Mouse (Mus musculus) hindbrain, embryonic 14.5 days (tissue): ENCODE results near the gene Psmd6. TPM values are rescaled to one million over a fixed set of nuclear protein-coding genes. Genes with fewer than 3 reads are reported as not detected.

ENCODE experiments used
- ATAC-seq: fragments of 200-750 bp; cut with Nextera tagmentation; 2 replicates; pipeline ENCODE4 v1.8.0; 2017; ENCODE audit warnings: moderate number of reproducible peaks, mild to moderate bottlenecking, moderate TSS enrichment, moderate library complexity; ENCODE audit not compliant: low FRiP score
- DNase-seq: peaks from one replicate; pipeline ENCODE4 v3.0.0-alpha.2; 2015; ENCODE audit warnings: low spot score
- H3K27ac ChIP-seq: fragments of 300-500 bp; sonication (generic); 2 replicates; pipeline ENCODE4 v1.5.1; 2014; ENCODE audit warnings: mild to moderate bottlenecking, moderate library complexity
- H3K27me3 ChIP-seq: fragments of 300-500 bp; sonication (generic); 2 replicates; pipeline ENCODE4 v1.6.1; 2014; ENCODE audit warnings: mild to moderate bottlenecking, low read length, mixed read lengths; ENCODE audit not compliant: control insufficient read depth, insufficient read depth
- H3K36me3 ChIP-seq: fragments of 300-500 bp; sonication (generic); replicated peaks from 2 replicates; pipeline ENCODE4 v1.6.1; 2014; ENCODE audit not compliant: control insufficient read depth, insufficient read depth
- H3K4me1 ChIP-seq: fragments of 300-500 bp; sonication (generic); replicated peaks from 2 replicates; pipeline ENCODE4 v1.6.1; 2014; ENCODE audit warnings: antibody characterized with exemption, low read length, mixed read lengths; ENCODE audit not compliant: control insufficient read depth, insufficient read depth
- H3K4me2 ChIP-seq: fragments of 300-500 bp; sonication (generic); replicated peaks from 2 replicates; pipeline ENCODE4 v1.6.1; 2014; ENCODE audit warnings: mild to moderate bottlenecking, moderate library complexity
- H3K4me3 ChIP-seq: fragments of 300-500 bp; sonication (generic); replicated peaks from 2 replicates; pipeline ENCODE4 v1.5.1; 2014; ENCODE audit warnings: mild to moderate bottlenecking, low read length
- H3K9ac ChIP-seq: fragments of 300-500 bp; sonication (generic); 2 replicates; pipeline ENCODE4 v1.6.1; 2014
- H3K9me3 ChIP-seq: fragments of 300-500 bp; sonication (generic); 2 replicates; pipeline ENCODE4 v1.6.1; 2016; ENCODE audit warnings: low read length; ENCODE audit not compliant: control insufficient read depth
- WGBS: fragments of 180-500 bp; shearing (Covaris S2); extraction: QIAGEN DNeasy Blood & Tissue Kit; methylation state at CpG from one replicate; pipeline ENCODE4 v1.1.7; 2014; 5-methylcytosine and 5-hydroxymethylcytosine counted together
- polyA plus RNA-seq: library from polyadenylated mRNA; unstranded; fragments of >200 nt; fragmentation: Nextera tagmentation; extraction: Ambion mirVana; gene quantifications from 2 replicates; pipeline ENCODE4 v1.2.1, GENCODE M21; 2014

Psmd6 gene
- polyA plus RNA-seq, 1 experiment from 2014 or later = 257 TPM

DNA sequence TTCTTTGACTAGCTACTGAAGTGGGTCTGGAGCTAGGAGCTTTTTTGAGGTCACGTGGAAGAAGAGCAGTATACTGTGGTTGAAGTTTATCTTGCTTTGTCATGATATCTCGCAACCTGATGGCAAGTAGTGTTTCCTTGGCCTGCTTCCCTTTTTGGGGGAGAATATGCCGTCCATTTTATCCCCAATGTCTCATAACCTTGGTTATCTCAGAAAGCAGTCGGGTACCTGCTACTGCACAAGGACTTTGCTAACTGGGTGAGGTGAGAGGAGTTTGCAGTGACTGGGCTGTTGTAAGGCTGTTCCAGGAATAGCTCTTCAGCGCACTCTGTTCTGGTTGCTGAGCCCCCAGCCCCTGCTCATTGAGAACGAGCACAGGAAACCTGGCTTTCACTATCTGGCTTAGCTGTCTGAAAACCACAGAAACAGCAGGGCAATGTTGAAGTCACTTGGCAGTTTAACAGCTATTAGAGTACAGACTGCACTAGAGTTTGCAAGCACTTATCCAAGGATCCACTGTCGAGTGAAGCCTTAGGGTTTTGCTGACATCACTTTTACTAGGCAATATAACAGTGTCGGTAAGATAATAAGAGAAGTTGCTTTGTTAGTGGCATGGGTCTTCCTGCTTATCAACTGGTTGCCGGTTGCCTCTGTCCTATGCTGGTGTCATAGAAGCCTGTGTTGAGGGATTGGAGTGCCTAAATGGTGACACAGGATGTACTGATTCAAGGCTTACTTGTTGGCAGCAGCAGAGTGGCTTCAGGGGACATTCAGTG is 32.6 kb downstream of the Psmd6 start:
- no peaks in the 10 kb centered on the region for H3K27me3 ChIP-seq
- H3K4me1 ChIP-seq = no peaks in the 10 kb centered on the region
- DNase-seq (no peak), ATAC-seq (no peak)
- no peak overlapping the region for H3K4me2 ChIP-seq
- H3K9me3 ChIP-seq = no peaks in the 10 kb centered on the region
- no peak overlapping the region for H3K9ac ChIP-seq
- no peak overlapping the region for H3K4me3 ChIP-seq
- WGBS = 94% methylated on average over 9 of the region's 9 CpGs
- peaks cover 24% of the 10 kb centered on the region for H3K36me3 ChIP-seq
- H3K27ac ChIP-seq = no peak overlapping the region

DNA sequence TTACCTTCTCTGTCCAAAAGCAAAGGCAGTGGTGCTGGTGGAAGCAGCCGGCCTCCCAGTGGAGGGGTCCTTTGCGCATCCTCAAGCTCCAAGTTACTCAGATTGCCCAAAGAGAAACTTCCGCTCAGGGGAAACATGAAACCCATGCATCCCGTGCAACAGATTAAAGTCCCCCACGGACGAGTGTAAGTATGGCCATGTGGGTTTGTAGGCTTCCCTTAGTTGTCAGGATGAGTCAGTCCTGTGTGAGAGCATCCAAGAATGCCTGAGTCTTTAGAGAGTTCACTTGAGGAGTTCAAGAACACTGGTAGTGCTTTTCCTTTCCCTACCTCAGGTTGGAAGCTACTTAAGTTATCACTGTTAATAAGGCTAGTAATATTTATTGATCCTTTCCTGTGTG is 33.4 kb downstream of the Psmd6 start:
- Histone ChIP-seq H3K4me1 (no peaks in the 10 kb centered on the region), H3K27me3 (no peaks in the 10 kb centered on the region), H3K4me3 (no peak overlapping the region), H3K9ac (no peak overlapping the region), H3K27ac (no peak overlapping the region), H3K9me3 (no peaks in the 10 kb centered on the region), H3K4me2 (no peak overlapping the region), H3K36me3 (peaks cover 24% of the 10 kb centered on the region)
- WGBS = 94% methylated on average over 6 of the region's 6 CpGs
- DNase-seq (no peak), ATAC-seq (no peak)

DNA sequence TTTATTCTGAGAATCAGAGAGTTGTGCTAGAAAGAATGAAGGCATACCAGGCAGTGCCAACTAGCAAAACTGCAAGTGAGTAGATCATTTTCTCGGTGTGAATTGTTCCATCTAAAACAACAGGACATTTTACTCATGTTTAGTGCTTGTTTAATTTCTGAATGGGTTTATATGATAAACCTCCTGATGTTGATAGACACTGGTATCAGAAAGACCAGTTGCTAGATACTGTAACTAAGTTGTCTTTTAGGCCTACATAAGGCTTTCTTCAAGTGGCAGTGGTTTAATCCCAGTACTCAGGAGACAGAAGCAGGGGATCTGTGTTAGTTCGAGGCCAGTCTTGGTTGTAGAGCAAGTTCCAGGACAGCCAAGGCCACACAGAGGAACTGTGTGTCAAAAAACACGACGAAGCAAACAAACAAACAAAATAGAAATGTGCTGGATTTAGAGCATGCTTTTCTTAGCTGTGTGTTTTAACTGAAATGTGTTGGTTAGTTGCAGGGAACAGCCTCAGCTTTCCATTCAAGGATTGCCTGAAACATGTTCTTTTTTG is 34.0 kb downstream of the Psmd6 start:
- no peaks in the 10 kb centered on the region for H3K9me3 ChIP-seq
- ATAC-seq (no peak), DNase-seq (no peak)
- no peaks in the 10 kb centered on the region for H3K27me3 ChIP-seq
- no peak overlapping the region for H3K27ac ChIP-seq
- no peak overlapping the region for H3K4me2 ChIP-seq
- no peaks in the 10 kb centered on the region for H3K4me1 ChIP-seq
- 95% methylated on average over 4 of the region's 4 CpGs for WGBS
- H3K9ac ChIP-seq = no peak overlapping the region
- peaks cover 24% of the 10 kb centered on the region for H3K36me3 ChIP-seq
- no peak overlapping the region for H3K4me3 ChIP-seq

DNA sequence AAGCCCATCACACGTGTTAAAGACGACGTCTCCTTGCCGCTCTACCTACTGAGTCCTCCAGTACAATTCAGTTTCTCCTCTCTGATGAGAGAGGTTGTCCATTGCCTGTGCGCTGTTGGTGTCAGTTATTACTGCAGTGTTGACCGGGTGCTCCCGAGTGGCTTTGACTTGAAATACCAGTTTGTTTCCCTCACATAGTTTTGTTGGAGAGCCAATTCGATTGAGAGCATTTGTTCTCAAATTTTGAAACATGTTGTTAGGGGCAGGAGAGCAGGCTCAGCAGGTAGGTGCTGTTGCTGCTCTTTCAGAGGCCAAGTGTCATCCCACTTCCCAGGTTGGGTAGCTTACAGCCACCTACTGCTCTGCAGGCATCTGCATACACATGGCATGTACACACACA is 37.0 kb downstream of the Psmd6 start:
- H3K4me3 ChIP-seq = no peak overlapping the region
- DNase-seq = no peak
- no peak overlapping the region for H3K4me2 ChIP-seq

DNA sequence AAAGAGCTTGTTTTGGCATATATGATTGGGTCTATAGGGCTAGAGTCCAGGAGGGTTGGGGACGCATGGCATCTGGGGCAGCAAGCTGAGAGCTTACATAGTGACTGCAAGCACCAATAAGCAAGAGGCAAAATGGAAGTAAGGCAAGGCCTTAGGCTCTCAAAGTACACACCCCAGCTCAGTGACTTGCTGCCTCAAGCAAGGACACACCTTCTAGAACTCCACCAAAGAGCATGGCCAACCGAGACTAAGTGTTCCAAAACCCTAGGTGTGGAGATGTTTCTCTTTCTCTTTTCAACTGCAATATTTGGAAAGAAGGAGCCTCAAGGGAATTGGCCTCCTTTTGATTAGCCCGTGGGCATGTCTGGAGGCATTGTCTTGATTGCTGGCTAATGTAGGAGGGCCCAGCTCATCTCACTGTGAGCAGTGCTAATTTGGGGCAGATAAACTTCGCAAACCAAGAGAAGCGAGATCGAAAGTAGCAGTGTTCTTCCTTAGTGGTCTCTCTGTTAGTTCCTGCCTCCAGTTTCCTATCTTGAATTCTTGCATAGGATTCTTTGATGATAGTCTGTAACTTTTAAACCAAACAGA is 40.1 kb downstream of the Psmd6 start:
- Histone ChIP-seq H3K4me3 (no peak overlapping the region), H3K27me3 (no peaks in the 10 kb centered on the region), H3K27ac (no peak overlapping the region), H3K4me2 (no peak overlapping the region), H3K36me3 (no peaks in the 10 kb centered on the region), H3K4me1 (no peaks in the 10 kb centered on the region), H3K9ac (no peak overlapping the region), H3K9me3 (no peaks in the 10 kb centered on the region)
- ATAC-seq = no peak
- DNase-seq = no peak
- WGBS = 95% methylated on average over 6 of the region's 6 CpGs

More for the DNA sequence above, 37.0 kb downstream of the Psmd6 start:
- H3K4me1 ChIP-seq = no peaks in the 10 kb centered on the region
- ATAC-seq = no peak
- 97% methylated on average over 8 of the region's 8 CpGs for WGBS
- no peak overlapping the region for H3K9ac ChIP-seq
- H3K9me3 ChIP-seq = no peaks in the 10 kb centered on the region
- no peaks in the 10 kb centered on the region for H3K27me3 ChIP-seq
- H3K27ac ChIP-seq = no peak overlapping the region
- no peaks in the 10 kb centered on the region for H3K36me3 ChIP-seq

DNA sequence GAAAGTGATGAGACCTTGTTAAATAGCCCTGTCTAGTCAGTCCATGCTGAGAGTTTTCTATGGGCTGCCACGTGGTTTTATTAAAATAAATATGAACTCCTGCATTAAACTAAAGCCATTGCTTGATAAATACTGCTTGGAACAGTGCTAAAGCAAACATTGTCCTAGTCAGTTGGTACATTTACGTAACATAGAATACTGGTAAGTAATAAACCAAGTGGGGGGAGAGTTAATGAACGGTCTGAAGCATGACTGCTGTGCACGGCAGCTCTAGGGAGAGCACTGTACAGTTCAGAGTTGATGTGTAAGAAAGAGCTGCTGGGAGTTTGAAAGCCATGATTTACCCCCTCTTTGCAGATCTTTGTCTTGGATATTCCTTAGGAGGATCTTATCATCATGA is 49.3 kb downstream of the Psmd6 start:
- Histone ChIP-seq H3K9me3 (no peaks in the 10 kb centered on the region), H3K4me3 (no peak overlapping the region), H3K9ac (no peak overlapping the region), H3K4me2 (no peak overlapping the region), H3K4me1 (peaks cover 26% of the 10 kb centered on the region), H3K36me3 (no peaks in the 10 kb centered on the region), H3K27ac (peak overlapping the region; percentile 60), H3K27me3 (no peaks in the 10 kb centered on the region)
- no peak for DNase-seq
- WGBS = 35% methylated on average over 4 of the region's 4 CpGs
- ATAC-seq = no peak

DNA sequence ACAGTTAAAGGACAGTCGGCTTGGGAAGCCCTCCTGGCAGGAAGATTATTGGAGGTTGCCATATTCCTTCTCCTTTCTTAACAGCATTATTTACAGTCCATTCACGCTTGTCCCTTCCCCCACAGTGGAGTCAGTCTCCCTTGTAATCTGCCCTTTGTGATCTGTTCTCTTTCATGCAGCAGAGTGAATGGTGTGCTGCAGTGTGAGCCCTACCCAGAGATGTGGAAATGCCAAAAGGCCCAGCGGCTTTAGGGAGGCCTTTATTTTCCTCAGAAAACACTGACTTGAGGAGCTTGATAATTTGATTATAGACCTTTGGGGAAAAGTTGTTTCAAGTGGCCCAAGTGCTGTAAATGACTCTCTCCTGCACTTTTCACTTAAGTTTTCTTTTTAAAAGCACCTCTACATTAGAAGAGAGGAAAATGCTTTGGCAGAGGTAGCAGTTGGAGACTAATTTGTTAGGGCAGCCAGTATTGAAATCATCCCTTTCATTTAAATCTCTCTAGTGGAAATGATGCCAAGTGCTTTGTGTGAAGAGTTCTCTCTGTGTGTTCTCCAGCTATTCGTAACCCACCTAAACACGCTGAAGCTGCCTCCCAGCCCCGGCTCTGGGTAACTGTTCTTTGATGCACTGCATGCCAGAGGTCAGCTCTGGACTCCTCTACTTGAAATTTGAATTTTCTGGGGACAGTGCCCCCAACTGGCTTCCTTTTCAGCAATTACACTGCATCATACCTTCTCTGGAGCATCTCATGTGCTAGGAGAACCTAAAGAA is 50.1 kb downstream of the Psmd6 start:
- H3K27ac ChIP-seq = peak overlapping the region; percentile 60
- H3K9ac ChIP-seq = no peak overlapping the region
- peaks cover 26% of the 10 kb centered on the region for H3K4me1 ChIP-seq
- no peak overlapping the region for H3K4me2 ChIP-seq
- H3K36me3 ChIP-seq = no peaks in the 10 kb centered on the region
- 7% methylated on average over 6 of the region's 6 CpGs for WGBS
- ATAC-seq = peak; percentile 88
- no peak for DNase-seq
- no peaks in the 10 kb centered on the region for H3K27me3 ChIP-seq
- no peak overlapping the region for H3K4me3 ChIP-seq
- H3K9me3 ChIP-seq = no peaks in the 10 kb centered on the region

DNA sequence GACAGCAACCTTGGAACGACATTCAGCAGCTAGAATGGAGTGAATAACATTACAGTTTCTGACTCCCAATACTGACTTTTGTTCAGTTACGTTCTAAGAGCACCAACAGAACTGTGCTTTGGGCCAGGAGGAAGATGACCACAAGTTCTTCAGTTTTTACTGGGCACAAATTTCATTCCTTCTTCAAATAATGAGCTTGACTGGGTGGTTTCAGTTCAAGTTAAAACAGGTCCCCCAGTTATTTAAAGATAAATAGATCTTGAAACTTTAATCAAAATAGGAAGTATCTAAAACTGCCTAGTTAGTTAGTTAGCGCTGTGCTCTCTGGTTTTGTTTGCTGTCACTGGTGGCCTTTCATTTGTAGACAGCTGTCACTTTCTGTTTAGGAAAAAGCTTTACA is 52.2 kb downstream of the Psmd6 start:
- peak overlapping the region; percentile 63 for H3K27ac ChIP-seq
- WGBS = 29% methylated on average over 3 of the region's 3 CpGs
- no peak for DNase-seq
- peaks cover 34% of the 10 kb centered on the region for H3K4me1 ChIP-seq
- no peak for ATAC-seq
- H3K4me3 ChIP-seq = no peak overlapping the region
- no peak overlapping the region for H3K4me2 ChIP-seq
- H3K36me3 ChIP-seq = no peaks in the 10 kb centered on the region
- no peaks in the 10 kb centered on the region for H3K27me3 ChIP-seq
- no peaks in the 10 kb centered on the region for H3K9me3 ChIP-seq
- H3K9ac ChIP-seq = no peak overlapping the region
